Mouse (Mus musculus): Measurements from ENCODE around the gene Thbs3. TPM values are rescaled to one million over a fixed set of nuclear protein-coding genes. Genes with fewer than 3 reads are reported as not detected.

The Thbs3 gene
- total RNA-seq, 1 experiment from 2014 or later: not detected

GRCm38 (mm10) chr3:89237682-89238081 lies 22.7 kb downstream of the Thbs3 start:
- no peak for ATAC-seq (replicated peaks in 1 of 2; ENCODE audit: insufficient read depth in 1 of 2, low FRiP score in 2 of 2, low TSS enrichment in 1 of 2, low read depth in 1 of 2, poor library complexity in 2 of 2, severe bottlenecking in 2 of 2)

GRCm38 (mm10) chr3:89238494-89238893 lies 23.5 kb downstream of the Thbs3 start:
- no peak for ATAC-seq (replicated peaks in 1 of 2; ENCODE audit: insufficient read depth in 1 of 2, low FRiP score in 2 of 2, low TSS enrichment in 1 of 2, low read depth in 1 of 2, poor library complexity in 2 of 2, severe bottlenecking in 2 of 2)

GRCm38 (mm10) chr3:89242331-89242895 lies 27.4 kb downstream of the Thbs3 start:
- 0 out of 4 replicates have a peak, but pooled peaks have one; percentile 24 to 26 for ATAC-seq (replicated peaks in 1 of 2; ENCODE audit: insufficient read depth in 1 of 2, low FRiP score in 2 of 2, low TSS enrichment in 1 of 2, low read depth in 1 of 2, poor library complexity in 2 of 2, severe bottlenecking in 2 of 2)

- peak; percentile 74 to 80 for ATAC-seq (replicated peaks in 1 of 2; ENCODE audit: insufficient read depth in 1 of 2, low FRiP score in 2 of 2, low TSS enrichment in 1 of 2, low read depth in 1 of 2, poor library complexity in 2 of 2, severe bottlenecking in 2 of 2)
Observed at GRCm38 (mm10) chr3:89243609-89244008, 28.6 kb downstream of the Thbs3 start.

- peak; percentile 20 to 29; a peak in 2 of 4 replicates for ATAC-seq (replicated peaks in 1 of 2; ENCODE audit: insufficient read depth in 1 of 2, low FRiP score in 2 of 2, low TSS enrichment in 1 of 2, low read depth in 1 of 2, poor library complexity in 2 of 2, severe bottlenecking in 2 of 2)
Observed at GRCm38 (mm10) chr3:89244158-89244981, 29.4 kb downstream of the Thbs3 start.

GRCm38 (mm10) chr3:89244982-89245687 lies 30.2 kb downstream of the Thbs3 start:
- no peak for ATAC-seq (replicated peaks in 1 of 2; ENCODE audit: insufficient read depth in 1 of 2, low FRiP score in 2 of 2, low TSS enrichment in 1 of 2, low read depth in 1 of 2, poor library complexity in 2 of 2, severe bottlenecking in 2 of 2)

GRCm38 (mm10) chr3:89245688-89246171 lies 30.8 kb downstream of the Thbs3 start, which contains the start of gene Krtcap2:
Gene Krtcap2, plus strand, starts transcription at chr3:89245966.
- no peak for ATAC-seq (replicated peaks in 1 of 2; ENCODE audit: insufficient read depth in 1 of 2, low FRiP score in 2 of 2, low TSS enrichment in 1 of 2, low read depth in 1 of 2, poor library complexity in 2 of 2, severe bottlenecking in 2 of 2)

GRCm38 (mm10) chr3:89246261-89247100 lies 31.5 kb downstream of the Thbs3 start, which contains the start of gene Trim46:
Gene Trim46, minus strand, starts transcription at chr3:89246309.
- ATAC-seq (replicated peaks in 1 of 2; ENCODE audit: insufficient read depth in 1 of 2, low FRiP score in 2 of 2, low TSS enrichment in 1 of 2, low read depth in 1 of 2, poor library complexity in 2 of 2, severe bottlenecking in 2 of 2): peak; percentile 66 to 70

GRCm38 (mm10) chr3:89247466-89247865 lies 32.5 kb downstream of the Thbs3 start:
- ATAC-seq (replicated peaks in 1 of 2; ENCODE audit: insufficient read depth in 1 of 2, low FRiP score in 2 of 2, low TSS enrichment in 1 of 2, low read depth in 1 of 2, poor library complexity in 2 of 2, severe bottlenecking in 2 of 2): no peak

GRCm38 (mm10) chr3:89250435-89251040 lies 35.6 kb downstream of the Thbs3 start:
- ATAC-seq (replicated peaks in 1 of 2; ENCODE audit: insufficient read depth in 1 of 2, low FRiP score in 2 of 2, low TSS enrichment in 1 of 2, low read depth in 1 of 2, poor library complexity in 2 of 2, severe bottlenecking in 2 of 2): peak; percentile 8 to 29; a peak in 1 of 4 replicates

GRCm38 (mm10) chr3:89251365-89251895 lies 36.5 kb downstream of the Thbs3 start:
- ATAC-seq (replicated peaks in 1 of 2; ENCODE audit: insufficient read depth in 1 of 2, low FRiP score in 2 of 2, low TSS enrichment in 1 of 2, low read depth in 1 of 2, poor library complexity in 2 of 2, severe bottlenecking in 2 of 2): peak; percentile 87 to 89

GRCm38 (mm10) chr3:89254994-89255393 lies 40.0 kb downstream of the Thbs3 start:
- ATAC-seq (replicated peaks in 1 of 2; ENCODE audit: insufficient read depth in 1 of 2, low FRiP score in 2 of 2, low TSS enrichment in 1 of 2, low read depth in 1 of 2, poor library complexity in 2 of 2, severe bottlenecking in 2 of 2): no peak

- ATAC-seq (replicated peaks in 1 of 2; ENCODE audit: insufficient read depth in 1 of 2, low FRiP score in 2 of 2, low TSS enrichment in 1 of 2, low read depth in 1 of 2, poor library complexity in 2 of 2, severe bottlenecking in 2 of 2): no peak
Observed at GRCm38 (mm10) chr3:89256177-89256576, 41.2 kb downstream of the Thbs3 start.

GRCm38 (mm10) chr3:89259076-89259475 lies 44.1 kb downstream of the Thbs3 start, which contains the start of gene Dpm3:
Gene Dpm3, plus strand, starts transcription at chr3:89259358.
- ATAC-seq (replicated peaks in 1 of 2; ENCODE audit: insufficient read depth in 1 of 2, low FRiP score in 2 of 2, low TSS enrichment in 1 of 2, low read depth in 1 of 2, poor library complexity in 2 of 2, severe bottlenecking in 2 of 2): no peak

GRCm38 (mm10) chr3:89260211-89260610 lies 45.2 kb downstream of the Thbs3 start:
- no peak for ATAC-seq (replicated peaks in 1 of 2; ENCODE audit: insufficient read depth in 1 of 2, low FRiP score in 2 of 2, low TSS enrichment in 1 of 2, low read depth in 1 of 2, poor library complexity in 2 of 2, severe bottlenecking in 2 of 2)

- ATAC-seq (replicated peaks in 1 of 2; ENCODE audit: insufficient read depth in 1 of 2, low FRiP score in 2 of 2, low TSS enrichment in 1 of 2, low read depth in 1 of 2, poor library complexity in 2 of 2, severe bottlenecking in 2 of 2): no peak
Observed at GRCm38 (mm10) chr3:89262417-89262816, 47.4 kb downstream of the Thbs3 start.

Measured in hematopoietic stem cell, adult 5-6 weeks (primary cell).